Mouse (Mus musculus) ES-E14 (cell line): Measurements from ENCODE around the gene Exd2.

Experiments used
- HCFC1 ChIP-seq: IDR thresholded peaks from 2 replicates; pipeline ENCODE4 v1.6.1; 2012; ENCODE audit warnings: low read length, inconsistent platforms, borderline replicate concordance; ENCODE audit not compliant: insufficient read depth
- ZNF384 ChIP-seq: IDR thresholded peaks from 2 replicates; pipeline ENCODE4 v1.6.1; 2012; ENCODE audit warnings: low read depth, low read length, inconsistent platforms

- TF ChIP-seq ZNF384 = no peak
- TF ChIP-seq HCFC1 = no peak
Observed at GRCm38 (mm10) chr12:80427683-80428082, 35.2 kb upstream of the Exd2 start.
